24 mouse cellular contexts compared by ENCODE assay signal in the genomic region with DNA sequence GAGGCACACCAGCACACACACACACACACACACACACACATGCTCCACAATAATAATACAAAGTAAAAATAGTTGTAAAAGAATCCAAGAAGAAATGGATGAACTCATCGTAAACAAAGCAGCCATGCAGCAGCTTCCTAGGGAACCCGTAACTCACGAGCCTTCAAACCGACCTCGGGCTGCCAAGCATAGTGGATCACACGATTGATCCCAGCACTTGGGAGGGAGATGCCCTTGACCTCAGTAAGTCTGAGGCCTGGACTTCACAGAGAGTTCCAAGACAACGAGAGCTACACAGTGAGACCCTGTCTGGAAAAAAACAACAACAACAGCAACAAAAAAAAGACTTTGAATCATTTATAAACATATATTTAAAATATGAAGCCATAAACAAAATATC.
"Had no signal": no experiment of that assay in that cellular context is flagged by ENCODE, and none has a peak within 500 bp of the region (broad histone marks: within the 10 kb centered on the region; RNA-seq: fewer than 3 reads in every experiment).

No protein-coding gene starts in this region.

- H3K9ac ChIP-seq: heart, embryonic 13.5 days; heart, embryonic 15.5 days; hindbrain, embryonic 13.5 days; hindbrain, embryonic 15.5 days; limb, embryonic 12.5 days; liver, embryonic 13.5 days; liver, embryonic 15.5 days; liver, postnatal 0 days had no signal

- H3K4me3 ChIP-seq: heart, adult 2 months; heart, embryonic 13.5 days; heart, embryonic 15.5 days; hindbrain, embryonic 13.5 days; hindbrain, embryonic 15.5 days; left cerebral cortex, adult 2 months; limb, embryonic 10.5 days; limb, embryonic 12.5 days; liver, embryonic 13.5 days; liver, embryonic 15.5 days had no signal

- H3K9me3 ChIP-seq: heart, embryonic 13.5 days; heart, embryonic 15.5 days; hindbrain, embryonic 13.5 days; hindbrain, embryonic 15.5 days; limb, embryonic 10.5 days; limb, embryonic 12.5 days; liver, embryonic 13.5 days; liver, embryonic 15.5 days had no signal

- H3K27me3 ChIP-seq: heart, embryonic 13.5 days; heart, embryonic 15.5 days; hindbrain, embryonic 13.5 days; hindbrain, embryonic 15.5 days had no signal

- DNase-seq: gastrocnemius, postnatal 14 days; gastrocnemius, postnatal 36 days; heart, adult 2 months; heart, postnatal 14 days; heart, postnatal 36 days; kidney, adult 11 months; kidney, adult 8-10 months; kidney, postnatal 14 days; kidney, postnatal 36 days; liver; liver, embryonic 13.5 days; liver, postnatal 0 days had no signal

- H3K27ac ChIP-seq: heart, adult 2 months; heart, embryonic 13.5 days; heart, embryonic 15.5 days; hindbrain, embryonic 13.5 days; hindbrain, embryonic 15.5 days; hindbrain, postnatal 0 days; left cerebral cortex, adult 2 months; limb, embryonic 10.5 days; limb, embryonic 12.5 days; liver, embryonic 13.5 days; liver, embryonic 15.5 days had no signal

- H3K36me3 ChIP-seq: heart, embryonic 13.5 days; heart, embryonic 15.5 days; hindbrain, embryonic 13.5 days; hindbrain, embryonic 15.5 days; limb, embryonic 10.5 days; limb, embryonic 12.5 days; liver, embryonic 13.5 days; liver, embryonic 15.5 days had no signal

- ATAC-seq: hindbrain, postnatal 0 days; intestine, embryonic 16.5 days; liver, postnatal 0 days had no signal

- H3K4me1 ChIP-seq: hindbrain, embryonic 15.5 days; limb, embryonic 10.5 days; liver, embryonic 13.5 days; liver, embryonic 15.5 days had no signal

- H3K4me2 ChIP-seq: heart, embryonic 11.5 days; heart, embryonic 13.5 days; heart, embryonic 15.5 days; hindbrain, embryonic 13.5 days; hindbrain, embryonic 15.5 days; limb, embryonic 12.5 days; liver, embryonic 11.5 days; liver, embryonic 13.5 days; liver, embryonic 15.5 days had no signal
